Mouse (Mus musculus) E14TG2a.4 (cell line): Measurements from ENCODE around the gene Olfr317.
"Not testable (repeated sequence)": the region's sequence is repeated elsewhere in the genome, so short reads cannot be mapped to it uniquely, and the experiment has no call there.

Experiments
- CTCF ChIP-seq: conservative IDR thresholded peaks from 2 replicates; pipeline ENCODE4 v1.5.1; 2014; ENCODE audit warnings: low read length
- NANOG ChIP-seq: IDR thresholded peaks from 2 replicates; pipeline ENCODE4 v1.6.1; 2014; ENCODE audit warnings: borderline replicate concordance, low read length, mixed read lengths
- POU5F1 ChIP-seq: IDR thresholded peaks from 2 replicates; pipeline ENCODE4 v1.6.1; 2014; ENCODE audit warnings: low read length, borderline replicate concordance

- not testable (repeated sequence) for TF ChIP-seq CTCF, POU5F1, NANOG
Measured at GRCm38 (mm10) chr11:58727896-58728650, 10.9 kb downstream of the Olfr317 start.
